Mouse (Mus musculus): Measurements from ENCODE around the gene A2ml1. TPM values are rescaled to one million over a fixed set of nuclear protein-coding genes. Genes with fewer than 3 reads are reported as not detected.

The A2ml1 gene
- polyA plus RNA-seq, 1 experiment from 2014 or later = 0.47 TPM

GRCm38 (mm10) chr6:128598256-128599047, 17.0 kb upstream of the A2ml1 start:
- Histone ChIP-seq H3K36me3 (no peaks in the 10 kb centered on the region), H3K9ac (no peak overlapping the region), H3K27ac (replicated peaks) (no peak overlapping the region), H3K4me2 (no peak overlapping the region), H3K4me3 (no peak overlapping the region), H3K4me1 (no peaks in the 10 kb centered on the region), H3K27me3 (replicated peaks) (no peaks in the 10 kb centered on the region), H3K9me3 (no peaks in the 10 kb centered on the region)
- 64% methylated on average over 2 of the region's 2 CpGs for WGBS
- ATAC-seq (ENCODE audit: extremely low read depth, insufficient number of reproducible peaks, low FRiP score, low TSS enrichment) = no peak

- ATAC-seq (ENCODE audit: extremely low read depth, insufficient number of reproducible peaks, low FRiP score, low TSS enrichment) = no peak; the same call in 1 of the 2 replicates
- no peak overlapping the region for H3K27ac ChIP-seq (replicated peaks)
- 61% methylated on average over 9 of the region's 9 CpGs for WGBS
- H3K4me3 ChIP-seq = peak overlapping the region; percentile 24; the same call in 1 of the 2 replicates
- H3K4me1 ChIP-seq = no peaks in the 10 kb centered on the region
- peak overlapping the region; percentile 2; the same call in 1 of the 2 replicates for H3K9ac ChIP-seq
- H3K36me3 ChIP-seq = no peaks in the 10 kb centered on the region
- H3K27me3 ChIP-seq (replicated peaks) = no peaks in the 10 kb centered on the region
- H3K9me3 ChIP-seq = no peaks in the 10 kb centered on the region
- peak overlapping the region; percentile 48 for H3K4me2 ChIP-seq
Measured at GRCm38 (mm10) chr6:128597121-128597522, 15.7 kb upstream of the A2ml1 start.

GRCm38 (mm10) chr6:128594651-128595050, 13.2 kb upstream of the A2ml1 start:
- Histone ChIP-seq H3K4me1 (no peaks in the 10 kb centered on the region), H3K27me3 (replicated peaks) (no peaks in the 10 kb centered on the region), H3K36me3 (no peaks in the 10 kb centered on the region), H3K4me3 (no peak overlapping the region), H3K9ac (no peak overlapping the region), H3K27ac (replicated peaks) (no peak overlapping the region), H3K4me2 (no peak overlapping the region), H3K9me3 (no peaks in the 10 kb centered on the region)
- ATAC-seq (ENCODE audit: extremely low read depth, insufficient number of reproducible peaks, low FRiP score, low TSS enrichment) = no peak
- 81% methylated on average over 9 of the region's 9 CpGs for WGBS

DNA sequence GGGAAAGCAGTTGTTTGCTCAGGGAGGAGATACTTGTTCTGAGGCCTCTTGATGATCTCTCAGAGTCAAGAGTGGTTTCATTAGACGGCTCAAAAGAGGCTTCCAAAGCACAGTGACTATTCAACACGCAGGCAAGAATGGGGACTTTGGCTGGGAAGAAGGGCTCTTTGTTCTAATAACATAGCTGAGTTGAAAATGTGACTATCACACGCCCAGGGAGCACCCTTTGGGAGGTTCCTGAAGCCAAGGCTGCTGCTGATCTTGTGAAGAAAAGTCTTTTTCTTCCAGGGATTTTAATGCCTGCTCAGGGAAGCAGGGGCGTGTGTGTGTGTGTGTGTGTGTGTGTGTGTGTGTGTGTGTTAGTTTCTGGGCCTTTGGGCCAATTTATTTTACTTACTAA, 8.0 kb upstream of the A2ml1 start:
- H3K4me3 ChIP-seq = no peak overlapping the region
- H3K4me1 ChIP-seq = no peaks in the 10 kb centered on the region
- H3K36me3 ChIP-seq = no peaks in the 10 kb centered on the region
- H3K9ac ChIP-seq = no peak overlapping the region
- ATAC-seq (ENCODE audit: extremely low read depth, insufficient number of reproducible peaks, low FRiP score, low TSS enrichment) = no peak
- H3K4me2 ChIP-seq = no peak overlapping the region
- H3K27me3 ChIP-seq (replicated peaks) = no peaks in the 10 kb centered on the region
- no peak overlapping the region for H3K27ac ChIP-seq (replicated peaks)
- WGBS = 57% methylated on average over 4 of the region's 4 CpGs
- no peaks in the 10 kb centered on the region for H3K9me3 ChIP-seq

- Histone ChIP-seq H3K36me3 (no peaks in the 10 kb centered on the region), H3K4me1 (no peaks in the 10 kb centered on the region), H3K4me3 (no peak overlapping the region), H3K9ac (no peak overlapping the region), H3K27ac (replicated peaks) (no peak overlapping the region), H3K4me2 (no peak overlapping the region), H3K9me3 (no peaks in the 10 kb centered on the region), H3K27me3 (replicated peaks) (no peaks in the 10 kb centered on the region)
- 46% methylated on average over 6 of the region's 6 CpGs for WGBS
- ATAC-seq (ENCODE audit: extremely low read depth, insufficient number of reproducible peaks, low FRiP score, low TSS enrichment) = no peak; the same call in 1 of the 2 replicates
Measured at GRCm38 (mm10) chr6:128587619-128588018, 6.2 kb upstream of the A2ml1 start.

DNA sequence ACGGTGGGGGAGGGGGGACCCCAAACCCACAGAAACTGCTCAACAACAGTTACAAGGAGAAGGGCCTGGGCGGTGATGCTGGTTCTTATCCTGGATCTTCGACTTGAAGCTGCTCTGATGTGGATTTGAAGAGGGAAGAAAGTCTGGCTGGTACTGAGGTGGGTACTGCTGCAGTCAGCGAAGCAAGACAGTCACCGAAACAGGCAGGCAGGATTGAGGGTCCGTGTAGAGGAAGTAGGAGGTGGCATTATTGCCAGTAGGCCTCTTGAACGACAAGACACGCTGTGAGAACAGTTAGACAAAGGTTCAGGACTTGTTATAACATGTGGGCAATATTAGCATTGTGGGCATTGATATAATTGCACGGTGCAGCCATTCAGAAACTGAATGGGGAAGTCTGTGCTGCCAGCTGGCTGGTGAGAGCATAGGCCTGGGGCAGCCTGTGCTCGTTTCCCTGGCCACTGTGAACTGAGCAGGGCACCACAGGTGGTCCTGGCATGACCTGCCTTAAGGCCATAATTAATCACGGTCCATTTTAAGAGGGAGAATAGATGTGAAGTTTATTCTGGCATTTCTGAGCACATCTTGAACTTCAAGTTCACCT, 4.3 kb upstream of the A2ml1 start:
- Histone ChIP-seq H3K9me3 (no peaks in the 10 kb centered on the region), H3K9ac (no peak overlapping the region), H3K27ac (replicated peaks) (no peak overlapping the region), H3K27me3 (replicated peaks) (no peaks in the 10 kb centered on the region), H3K36me3 (no peaks in the 10 kb centered on the region), H3K4me2 (no peak overlapping the region), H3K4me3 (no peak overlapping the region), H3K4me1 (no peaks in the 10 kb centered on the region)
- WGBS = 75% methylated on average over 11 of the region's 11 CpGs
- no peak for ATAC-seq (ENCODE audit: extremely low read depth, insufficient number of reproducible peaks, low FRiP score, low TSS enrichment)

DNA sequence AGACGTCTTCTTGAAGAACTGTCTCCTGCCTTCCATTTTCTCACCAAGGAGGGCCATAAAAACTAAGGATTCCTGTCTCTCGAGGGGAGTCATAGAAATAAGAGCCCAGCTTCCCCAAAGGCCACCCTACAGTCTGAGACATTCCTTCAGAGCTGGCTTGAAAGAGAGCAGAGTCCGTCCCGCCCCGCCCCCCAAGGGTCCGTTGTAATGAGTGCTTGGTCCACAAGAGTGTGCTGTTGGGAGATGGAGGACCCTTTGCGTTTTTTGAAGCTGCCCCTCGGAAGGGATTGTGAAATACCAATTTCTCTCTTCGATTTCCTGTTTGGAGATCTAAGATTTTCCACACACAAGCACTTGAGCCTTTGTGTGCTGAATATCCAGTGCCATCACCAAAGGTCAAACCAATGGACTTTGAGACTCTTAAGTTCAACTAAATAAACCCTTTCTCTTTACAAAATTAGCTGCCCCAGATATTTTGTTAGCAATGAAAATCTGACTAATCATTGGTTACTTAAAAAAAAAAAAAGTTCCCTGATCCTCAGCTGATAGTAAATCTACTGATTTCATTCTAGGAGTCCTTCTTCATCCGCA, 2.8 kb upstream of the A2ml1 start:
- H3K9ac ChIP-seq = no peak overlapping the region
- H3K4me2 ChIP-seq = peak overlapping the region; percentile 33; the same call in 1 of the 2 replicates
- WGBS = 23% methylated on average over 10 of the region's 10 CpGs
- H3K27me3 ChIP-seq (replicated peaks) = no peaks in the 10 kb centered on the region
- no peaks in the 10 kb centered on the region for H3K4me1 ChIP-seq
- ATAC-seq (ENCODE audit: extremely low read depth, insufficient number of reproducible peaks, low FRiP score, low TSS enrichment) = no peak
- no peak overlapping the region for H3K27ac ChIP-seq (replicated peaks)
- no peaks in the 10 kb centered on the region for H3K9me3 ChIP-seq
- no peaks in the 10 kb centered on the region for H3K36me3 ChIP-seq
- no peak overlapping the region for H3K4me3 ChIP-seq

DNA sequence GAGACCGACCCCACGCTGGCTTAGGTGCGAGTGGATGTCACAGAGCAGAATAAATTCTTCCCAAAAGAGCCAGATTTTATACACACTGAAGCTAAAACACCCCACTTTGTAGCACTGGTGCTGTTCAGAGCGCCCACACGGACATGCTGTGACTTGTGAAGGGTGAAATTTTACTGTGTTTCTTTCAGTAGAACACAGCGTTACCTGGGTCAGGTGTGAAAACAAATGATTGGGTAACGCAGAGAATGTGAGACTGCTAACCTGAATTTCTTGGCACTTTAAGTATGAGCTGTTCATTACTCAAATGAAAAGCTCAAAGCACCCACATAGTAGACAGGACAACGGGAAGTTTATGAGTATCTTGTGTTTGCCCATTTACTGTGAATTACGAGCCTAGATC, 4.1 kb downstream of the A2ml1 start:
- Histone ChIP-seq H3K9ac (no peak overlapping the region), H3K36me3 (no peaks in the 10 kb centered on the region)
- 76% methylated on average over 9 of the region's 9 CpGs for WGBS

GRCm38 (mm10) chr6:128566589-128566988, 14.8 kb downstream of the A2ml1 start:
- no peak overlapping the region for H3K27ac ChIP-seq (replicated peaks)
- 73% methylated on average over 11 of the region's 11 CpGs for WGBS
- no peak for ATAC-seq (ENCODE audit: extremely low read depth, insufficient number of reproducible peaks, low FRiP score, low TSS enrichment)

More for the DNA sequence above, 4.1 kb downstream of the A2ml1 start:
- Histone ChIP-seq H3K4me2 (no peak overlapping the region), H3K4me1 (no peaks in the 10 kb centered on the region), H3K9me3 (no peaks in the 10 kb centered on the region), H3K27ac (replicated peaks) (no peak overlapping the region), H3K4me3 (no peak overlapping the region), H3K27me3 (replicated peaks) (no peaks in the 10 kb centered on the region)
- no peak for ATAC-seq (ENCODE audit: extremely low read depth, insufficient number of reproducible peaks, low FRiP score, low TSS enrichment)

GRCm38 (mm10) chr6:128554049-128554448, 27.4 kb downstream of the A2ml1 start:
- no peak for ATAC-seq (ENCODE audit: extremely low read depth, insufficient number of reproducible peaks, low FRiP score, low TSS enrichment)
- H3K27me3 ChIP-seq (replicated peaks) = no peaks in the 10 kb centered on the region
- H3K4me3 ChIP-seq = no peak overlapping the region
- no peak overlapping the region for H3K9ac ChIP-seq
- H3K27ac ChIP-seq (replicated peaks) = no peak overlapping the region
- no peaks in the 10 kb centered on the region for H3K36me3 ChIP-seq
- no peak overlapping the region for H3K4me2 ChIP-seq
- 80% methylated on average over 7 of the region's 7 CpGs for WGBS
- no peaks in the 10 kb centered on the region for H3K4me1 ChIP-seq
- no peaks in the 10 kb centered on the region for H3K9me3 ChIP-seq

More at GRCm38 (mm10) chr6:128566589-128566988, 14.8 kb downstream of the A2ml1 start:
- H3K4me1 ChIP-seq = no peaks in the 10 kb centered on the region
- no peak overlapping the region for H3K9ac ChIP-seq
- no peaks in the 10 kb centered on the region for H3K9me3 ChIP-seq
- H3K4me3 ChIP-seq = no peak overlapping the region
- H3K4me2 ChIP-seq = no peak overlapping the region
- H3K27me3 ChIP-seq (replicated peaks) = no peaks in the 10 kb centered on the region
- H3K36me3 ChIP-seq = no peaks in the 10 kb centered on the region

DNA sequence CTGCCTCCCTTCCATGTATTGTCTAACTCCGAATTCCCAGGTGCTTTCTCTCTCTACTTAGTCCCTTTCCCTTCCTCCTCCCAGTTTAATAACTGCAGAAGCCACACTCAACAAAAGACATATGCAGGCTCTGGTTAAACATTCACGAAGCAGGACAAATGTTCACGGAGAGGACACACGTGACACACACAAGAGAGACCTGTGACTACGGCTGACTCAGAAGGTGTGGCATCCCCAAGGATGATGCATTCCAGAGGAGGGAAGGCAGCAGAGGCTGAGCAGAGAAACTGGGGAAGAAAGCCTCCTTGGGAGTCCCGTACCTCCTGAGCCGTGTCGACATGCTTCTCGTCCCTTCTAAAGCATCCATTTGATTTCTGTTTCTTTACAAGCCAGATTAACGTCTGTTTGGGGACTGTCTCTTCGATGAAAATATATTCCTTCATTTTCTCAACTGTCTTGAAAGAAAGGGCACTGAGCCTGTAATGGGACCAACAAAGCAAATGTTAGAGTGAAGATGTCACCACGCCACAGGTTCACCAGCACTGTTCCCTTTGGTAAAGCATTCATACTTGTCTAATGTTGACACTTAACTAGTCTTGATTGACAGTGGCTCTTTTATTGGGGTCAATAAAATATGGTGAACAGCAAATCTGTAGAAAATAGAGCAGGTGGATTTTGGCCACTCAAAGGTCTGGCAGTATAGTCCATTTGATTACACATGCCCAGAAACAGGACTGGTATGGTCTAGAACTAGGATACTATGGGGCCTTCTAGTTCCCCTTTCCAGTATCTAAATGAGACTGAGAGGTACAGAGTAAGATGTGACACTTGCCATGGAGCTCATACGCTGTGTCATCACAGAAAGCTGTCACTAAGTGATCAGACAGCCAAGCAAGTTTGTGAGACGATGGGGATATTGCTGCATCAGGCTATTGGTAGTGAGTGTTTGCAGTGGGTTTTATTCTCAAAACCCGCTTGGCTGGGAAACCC, 31.6 kb downstream of the A2ml1 start:
- no peak for ATAC-seq (ENCODE audit: extremely low read depth, insufficient number of reproducible peaks, low FRiP score, low TSS enrichment)
- H3K27ac ChIP-seq (replicated peaks) = no peak overlapping the region
- H3K4me3 ChIP-seq = no peak overlapping the region
- 69% methylated on average over 15 of the region's 15 CpGs for WGBS
- H3K9ac ChIP-seq = no peak overlapping the region
- no peaks in the 10 kb centered on the region for H3K9me3 ChIP-seq
- no peaks in the 10 kb centered on the region for H3K4me1 ChIP-seq
- H3K36me3 ChIP-seq = no peaks in the 10 kb centered on the region
- no peaks in the 10 kb centered on the region for H3K27me3 ChIP-seq (replicated peaks)
- H3K4me2 ChIP-seq = no peak overlapping the region
